Mouse (Mus musculus): ENCODE measurements around the gene Mphosph10.

- TF ChIP-seq POLR2A (IDR thresholded peaks at IDR 0.05; ENCODE audit: borderline replicate concordance, control insufficient read depth, low read depth, low read length) (no peak), CTCF (IDR thresholded peaks at IDR 0.05; ENCODE audit: control insufficient read depth, insufficient read depth, low read length) (no peak)
These were observed 37.9 kb downstream of the Mphosph10 start for GRCm38 (mm10) chr7:64354206-64354605.

Data from bone marrow, adult 2 months (tissue).